Mouse (Mus musculus) megakaryocyte-erythroid progenitor cell, adult 5 weeks (primary cell): Measurements from ENCODE around the gene Trex1. TPM values are rescaled to one million over a fixed set of nuclear protein-coding genes. Genes with fewer than 3 reads are reported as not detected.

ENCODE experiments used
- polyA plus RNA-seq: library from polyadenylated mRNA; stranded (reverse); fragments of >175 nt; gene quantifications from 2 replicates; pipeline ENCODE4 v1.2.3, GENCODE M21; 2012

Gene Trex1
- 43.3 and 47.5 TPM in 2 replicates for polyA plus RNA-seq

GRCm38 (mm10) chr9:109059136-109059903 is at the start of gene Trex1:
Trex1 (minus strand) TSS chr9:109059734.

GRCm38 (mm10) chr9:109095137-109095982 is 35.8 kb upstream of the Trex1 start, which contains the start of gene Plxnb1:
Plxnb1 (plus strand) TSS chr9:109095389.

GRCm38 (mm10) chr9:109082124-109082800 is 22.7 kb upstream of the Trex1 start, which contains the start of the genes Ccdc51 and Tma7:
Ccdc51 (plus strand) TSS chr9:109082493.
Tma7 (minus strand) TSS chr9:109082587.

GRCm38 (mm10) chr9:109073661-109074573 is 14.4 kb upstream of the Trex1 start, which contains the start of gene Atrip:
Atrip (minus strand) TSS chr9:109074124.

GRCm38 (mm10) chr9:109038086-109038895 is 21.2 kb downstream of the Trex1 start, which contains the start of gene Shisa5:
Shisa5 (plus strand) TSS chr9:109038565.

Other genes with a start within 250 kb of the Trex1 start
- gene Celsr3, start 233.4 kb downstream of the Trex1 start, polyA plus RNA-seq: 7.8 and 12.7 TPM in 2 replicates
- 6.9 and 8.8 TPM in 2 replicates for gene Slc26a6, start 206.5 kb downstream of the Trex1 start, polyA plus RNA-seq
- gene Tmem89, start 145.1 kb downstream of the Trex1 start, polyA plus RNA-seq: 0.10 TPM in 1 of 2 replicates, not detected in the other
- gene Uqcrc1, start 123.1 kb downstream of the Trex1 start, polyA plus RNA-seq: 398 and 417 TPM in 2 replicates
- gene Col7a1, start 106.1 kb downstream of the Trex1 start, polyA plus RNA-seq: 1.2 and 1.3 TPM in 2 replicates
- gene Ucn2, start 73.7 kb downstream of the Trex1 start, polyA plus RNA-seq: not detected in 2 replicates
- gene Pfkfb4, start 68.0 kb downstream of the Trex1 start, polyA plus RNA-seq: 2.8 and 4.1 TPM in 2 replicates
- 417 and 542 TPM in 2 replicates for gene Shisa5, start 21.2 kb downstream of the Trex1 start, polyA plus RNA-seq
- 9.8 and 10.7 TPM in 2 replicates for gene Atrip, start 14.4 kb upstream of the Trex1 start, polyA plus RNA-seq
- 4.4 and 4.9 TPM in 2 replicates for gene Ccdc51, start 22.8 kb upstream of the Trex1 start, polyA plus RNA-seq
- 372 and 424 TPM in 2 replicates for gene Tma7, start 22.9 kb upstream of the Trex1 start, polyA plus RNA-seq
- gene Plxnb1, start 35.7 kb upstream of the Trex1 start, polyA plus RNA-seq: 0.04 and 0.21 TPM in 2 replicates
- gene Fbxw21, start 102.3 kb upstream of the Trex1 start, polyA plus RNA-seq: 0.04 TPM in 1 of 2 replicates, not detected in the other
- gene Fbxw13, start 136.2 kb upstream of the Trex1 start, polyA plus RNA-seq: not detected in 2 replicates
- gene Fbxw20, start 175.0 kb upstream of the Trex1 start, polyA plus RNA-seq: not detected in 2 replicates
- not detected in 2 replicates for gene Fbxw14, start 227.9 kb upstream of the Trex1 start, polyA plus RNA-seq